Mouse (Mus musculus): ENCODE measurements around the gene Tex19.2. TPM values are rescaled to one million over a fixed set of nuclear protein-coding genes. Genes with fewer than 3 reads are reported as not detected.

Tex19.2 gene
- polyA plus RNA-seq, 1 experiment from 2014 or later: 0.05 TPM

- no peak overlapping the region for H3K4me3 ChIP-seq (ENCODE audit: low read depth, low read length)
- H3K4me2 ChIP-seq (ENCODE audit: low read depth, low read length): no peak overlapping the region
- H3K4me1 ChIP-seq (ENCODE audit: control insufficient read depth, low read depth, low read length): no peaks in the 10 kb centered on the region; the same call in 1 of the 2 replicates
- H3K27me3 ChIP-seq (ENCODE audit: control insufficient read depth, insufficient read depth, low read depth, low read length): no peaks in the 10 kb centered on the region
- no peaks in the 10 kb centered on the region for H3K9me3 ChIP-seq (replicated peaks; ENCODE audit: control insufficient read depth, low read length)
- WGBS (ENCODE audit: insufficient replicate concordance): 32% methylated on average over 6 of the region's 6 CpGs
- no peak for ATAC-seq (ENCODE audit: low read depth)
- H3K27ac ChIP-seq (ENCODE audit: low read length): no peak overlapping the region
- no peaks in the 10 kb centered on the region for H3K36me3 ChIP-seq (ENCODE audit: control insufficient read depth, insufficient read depth)
- no peak overlapping the region for H3K9ac ChIP-seq (ENCODE audit: low read depth, low read length)
Observed at GRCm38 (mm10) chr11:121138732-121139131, 20.3 kb upstream of the Tex19.2 start.

GRCm38 (mm10) chr11:121137682-121138081, 19.2 kb upstream of the Tex19.2 start:
- peak; percentile 76 for ATAC-seq (ENCODE audit: low read depth)
- Histone ChIP-seq H3K27me3 (ENCODE audit: control insufficient read depth, insufficient read depth, low read depth, low read length) (no peaks in the 10 kb centered on the region), H3K4me2 (ENCODE audit: low read depth, low read length) (no peak overlapping the region), H3K36me3 (ENCODE audit: control insufficient read depth, insufficient read depth) (no peaks in the 10 kb centered on the region), H3K4me1 (ENCODE audit: control insufficient read depth, low read depth, low read length) (no peaks in the 10 kb centered on the region; the same call in 1 of the 2 replicates), H3K27ac (ENCODE audit: low read length) (0 out of 2 replicates have a peak overlapping the region, but pooled peaks have one; percentile 1), H3K4me3 (ENCODE audit: low read depth, low read length) (no peak overlapping the region), H3K9ac (ENCODE audit: low read depth, low read length) (no peak overlapping the region), H3K9me3 (replicated peaks; ENCODE audit: control insufficient read depth, low read length) (no peaks in the 10 kb centered on the region)
- 67% methylated on average over 5 of the region's 5 CpGs for WGBS (ENCODE audit: insufficient replicate concordance)

GRCm38 (mm10) chr11:121134600-121134999, 16.1 kb upstream of the Tex19.2 start:
- no peak overlapping the region for H3K9ac ChIP-seq (ENCODE audit: low read depth, low read length)
- no peak overlapping the region for H3K4me3 ChIP-seq (ENCODE audit: low read depth, low read length)
- H3K4me1 ChIP-seq (ENCODE audit: control insufficient read depth, low read depth, low read length): no peaks in the 10 kb centered on the region; the same call in 1 of the 2 replicates
- no peak overlapping the region for H3K27ac ChIP-seq (ENCODE audit: low read length)
- H3K4me2 ChIP-seq (ENCODE audit: low read depth, low read length): no peak overlapping the region
- no peaks in the 10 kb centered on the region for H3K36me3 ChIP-seq (ENCODE audit: control insufficient read depth, insufficient read depth)
- 53% methylated on average over 1 of the region's 1 CpGs for WGBS (ENCODE audit: insufficient replicate concordance)
- H3K27me3 ChIP-seq (ENCODE audit: control insufficient read depth, insufficient read depth, low read depth, low read length): no peaks in the 10 kb centered on the region
- no peak for ATAC-seq (ENCODE audit: low read depth)
- H3K9me3 ChIP-seq (replicated peaks; ENCODE audit: control insufficient read depth, low read length): no peaks in the 10 kb centered on the region

DNA sequence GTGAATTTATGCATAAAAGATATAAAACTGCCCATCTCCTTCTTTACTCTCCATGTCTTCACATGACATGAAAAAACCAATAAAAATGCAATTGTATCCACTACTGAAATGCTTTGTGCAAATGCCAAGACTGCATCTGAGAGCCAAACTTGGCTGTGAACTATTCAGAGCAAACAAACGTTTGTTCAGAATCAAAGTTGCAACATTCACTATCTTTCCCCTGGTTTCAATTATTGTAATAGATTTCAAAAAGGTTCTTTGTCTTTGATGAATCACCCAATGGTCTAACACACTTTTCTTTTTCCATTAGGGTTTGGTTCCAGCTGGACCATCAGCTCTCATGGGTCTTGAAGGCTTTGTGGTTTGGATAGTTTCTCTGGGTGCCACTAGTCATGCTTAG, 11.1 kb upstream of the Tex19.2 start:
- no peaks in the 10 kb centered on the region for H3K9me3 ChIP-seq (replicated peaks; ENCODE audit: control insufficient read depth, low read length)
- H3K4me3 ChIP-seq (ENCODE audit: low read depth, low read length): no peak overlapping the region
- no peaks in the 10 kb centered on the region for H3K27me3 ChIP-seq (ENCODE audit: control insufficient read depth, insufficient read depth, low read depth, low read length)
- H3K9ac ChIP-seq (ENCODE audit: low read depth, low read length): no peak overlapping the region
- ATAC-seq (ENCODE audit: low read depth): no peak
- H3K4me1 ChIP-seq (ENCODE audit: control insufficient read depth, low read depth, low read length): no peaks in the 10 kb centered on the region; the same call in 1 of the 2 replicates
- H3K36me3 ChIP-seq (ENCODE audit: control insufficient read depth, insufficient read depth): no peaks in the 10 kb centered on the region
- 41% methylated on average over 1 of the region's 1 CpGs for whole genome bisulfite sequencing (ENCODE audit: insufficient replicate concordance)
- H3K4me2 ChIP-seq (ENCODE audit: low read depth, low read length): no peak overlapping the region
- no peak overlapping the region for H3K27ac ChIP-seq (ENCODE audit: low read length)

- H3K36me3 ChIP-seq (ENCODE audit: control insufficient read depth, insufficient read depth): no peaks in the 10 kb centered on the region
- H3K9me3 ChIP-seq (replicated peaks; ENCODE audit: control insufficient read depth, low read length): no peaks in the 10 kb centered on the region
- H3K4me1 ChIP-seq (ENCODE audit: control insufficient read depth, low read depth, low read length): no peaks in the 10 kb centered on the region; the same call in 1 of the 2 replicates
- WGBS (ENCODE audit: insufficient replicate concordance): 59% methylated on average over 3 of the region's 3 CpGs
- no peaks in the 10 kb centered on the region for H3K27me3 ChIP-seq (ENCODE audit: control insufficient read depth, insufficient read depth, low read depth, low read length)
- H3K4me2 ChIP-seq (ENCODE audit: low read depth, low read length): no peak overlapping the region
- no peak overlapping the region for H3K9ac ChIP-seq (ENCODE audit: low read depth, low read length)
- no peak overlapping the region for H3K4me3 ChIP-seq (ENCODE audit: low read depth, low read length)
- no peak for ATAC-seq (ENCODE audit: low read depth)
- no peak overlapping the region for H3K27ac ChIP-seq (ENCODE audit: low read length)
Observed at GRCm38 (mm10) chr11:121127441-121127840, 9.0 kb upstream of the Tex19.2 start.

- H3K27ac ChIP-seq (ENCODE audit: low read length): no peak overlapping the region
- no peak overlapping the region for H3K4me2 ChIP-seq (ENCODE audit: low read depth, low read length)
- no peak overlapping the region for H3K4me3 ChIP-seq (ENCODE audit: low read depth, low read length)
- H3K9me3 ChIP-seq (replicated peaks; ENCODE audit: control insufficient read depth, low read length): no peaks in the 10 kb centered on the region
- H3K9ac ChIP-seq (ENCODE audit: low read depth, low read length): no peak overlapping the region
- no peak for ATAC-seq (ENCODE audit: low read depth)
- H3K4me1 ChIP-seq (ENCODE audit: control insufficient read depth, low read depth, low read length): no peaks in the 10 kb centered on the region; the same call in 1 of the 2 replicates
- H3K27me3 ChIP-seq (ENCODE audit: control insufficient read depth, insufficient read depth, low read depth, low read length): no peaks in the 10 kb centered on the region
- no peaks in the 10 kb centered on the region for H3K36me3 ChIP-seq (ENCODE audit: control insufficient read depth, insufficient read depth)
- 61% methylated on average over 1 of the region's 1 CpGs for WGBS (ENCODE audit: insufficient replicate concordance)
Observed at GRCm38 (mm10) chr11:121126395-121126794, 7.9 kb upstream of the Tex19.2 start.

GRCm38 (mm10) chr11:121125522-121126172, 7.2 kb upstream of the Tex19.2 start:
- H3K4me2 ChIP-seq (ENCODE audit: low read depth, low read length): no peak overlapping the region
- WGBS (ENCODE audit: insufficient replicate concordance): 29% methylated on average over 3 of the region's 3 CpGs
- H3K27me3 ChIP-seq (ENCODE audit: control insufficient read depth, insufficient read depth, low read depth, low read length): no peaks in the 10 kb centered on the region
- no peak for ATAC-seq (ENCODE audit: low read depth)
- no peak overlapping the region for H3K9ac ChIP-seq (ENCODE audit: low read depth, low read length)
- H3K4me3 ChIP-seq (ENCODE audit: low read depth, low read length): no peak overlapping the region
- no peaks in the 10 kb centered on the region for H3K36me3 ChIP-seq (ENCODE audit: control insufficient read depth, insufficient read depth)
- no peak overlapping the region for H3K27ac ChIP-seq (ENCODE audit: low read length)
- H3K9me3 ChIP-seq (replicated peaks; ENCODE audit: control insufficient read depth, low read length): no peaks in the 10 kb centered on the region
- no peaks in the 10 kb centered on the region; the same call in 1 of the 2 replicates for H3K4me1 ChIP-seq (ENCODE audit: control insufficient read depth, low read depth, low read length)

GRCm38 (mm10) chr11:121123438-121123837, 5.0 kb upstream of the Tex19.2 start:
- 51% methylated on average over 4 of the region's 4 CpGs for WGBS (ENCODE audit: insufficient replicate concordance)
- no peak for ATAC-seq (ENCODE audit: low read depth)
- H3K4me2 ChIP-seq (ENCODE audit: low read depth, low read length): no peak overlapping the region

GRCm38 (mm10) chr11:121122024-121122670, 3.7 kb upstream of the Tex19.2 start:
- no peaks in the 10 kb centered on the region for H3K9me3 ChIP-seq (replicated peaks; ENCODE audit: control insufficient read depth, low read length)
- no peak overlapping the region for H3K9ac ChIP-seq (ENCODE audit: low read depth, low read length)
- WGBS (ENCODE audit: insufficient replicate concordance): 17% methylated on average over 2 of the region's 2 CpGs
- H3K4me2 ChIP-seq (ENCODE audit: low read depth, low read length): no peak overlapping the region
- H3K27me3 ChIP-seq (ENCODE audit: control insufficient read depth, insufficient read depth, low read depth, low read length): no peaks in the 10 kb centered on the region
- H3K36me3 ChIP-seq (ENCODE audit: control insufficient read depth, insufficient read depth): no peaks in the 10 kb centered on the region
- H3K27ac ChIP-seq (ENCODE audit: low read length): no peak overlapping the region
- no peaks in the 10 kb centered on the region; the same call in 1 of the 2 replicates for H3K4me1 ChIP-seq (ENCODE audit: control insufficient read depth, low read depth, low read length)
- H3K4me3 ChIP-seq (ENCODE audit: low read depth, low read length): no peak overlapping the region
- ATAC-seq (ENCODE audit: low read depth): no peak

More at GRCm38 (mm10) chr11:121123438-121123837, 5.0 kb upstream of the Tex19.2 start:
- Histone ChIP-seq H3K4me3 (ENCODE audit: low read depth, low read length) (no peak overlapping the region), H3K9ac (ENCODE audit: low read depth, low read length) (no peak overlapping the region), H3K27me3 (ENCODE audit: control insufficient read depth, insufficient read depth, low read depth, low read length) (no peaks in the 10 kb centered on the region), H3K27ac (ENCODE audit: low read length) (no peak overlapping the region), H3K4me1 (ENCODE audit: control insufficient read depth, low read depth, low read length) (no peaks in the 10 kb centered on the region; the same call in 1 of the 2 replicates), H3K9me3 (replicated peaks; ENCODE audit: control insufficient read depth, low read length) (no peaks in the 10 kb centered on the region), H3K36me3 (ENCODE audit: control insufficient read depth, insufficient read depth) (no peaks in the 10 kb centered on the region)

Data from liver, embryonic 16.5 days (tissue).